Mouse (Mus musculus) liver, embryonic 13.5 days (tissue): ENCODE data around the gene Klf11. TPM values are rescaled to one million over a fixed set of nuclear protein-coding genes. Genes with fewer than 3 reads are reported as not detected.
"Not testable (repeated sequence)": the region's sequence is repeated elsewhere in the genome, so short reads cannot be mapped to it uniquely, and the experiment has no call there.

Source experiments
- ATAC-seq: fragments of 200-750 bp; cut with Nextera tagmentation; 2 replicates; pipeline ENCODE4 v1.8.0; 2017; ENCODE audit warnings: low read depth, mild to moderate bottlenecking, moderate number of reproducible peaks, moderate library complexity
- DNase-seq: peaks from one replicate; pipeline ENCODE4 v3.0.0; 2022
- H3K27ac ChIP-seq: fragments of 300-500 bp; sonication (generic); 2 replicates; pipeline ENCODE4 v1.5.1; 2015; ENCODE audit warnings: moderate library complexity, mild to moderate bottlenecking, inconsistent platforms
- H3K27me3 ChIP-seq: fragments of 300-500 bp; sonication (generic); 2 replicates; pipeline ENCODE4 v1.6.1; 2015; ENCODE audit warnings: mild to moderate bottlenecking, inconsistent platforms
- H3K36me3 ChIP-seq: fragments of 300-500 bp; sonication (generic); 2 replicates; pipeline ENCODE4 v1.6.1; 2015; ENCODE audit warnings: mild to moderate bottlenecking, inconsistent platforms
- H3K4me1 ChIP-seq: fragments of 300-500 bp; sonication (generic); replicated peaks from 2 replicates; pipeline ENCODE4 v1.6.1; 2015; ENCODE audit warnings: inconsistent platforms
- H3K4me2 ChIP-seq: fragments of 300-500 bp; sonication (generic); 2 replicates; pipeline ENCODE4 v1.6.1; 2015; ENCODE audit warnings: inconsistent platforms, mild to moderate bottlenecking, moderate library complexity
- H3K4me3 ChIP-seq: fragments of 300-500 bp; sonication (generic); replicated peaks from 2 replicates; pipeline ENCODE4 v1.5.1; 2015; ENCODE audit warnings: mild to moderate bottlenecking, inconsistent platforms
- H3K9ac ChIP-seq: fragments of 300-500 bp; sonication (generic); 2 replicates; pipeline ENCODE4 v1.6.1; 2015; ENCODE audit warnings: mild to moderate bottlenecking, inconsistent platforms
- H3K9me3 ChIP-seq: fragments of 300-500 bp; sonication (generic); replicated peaks from 2 replicates; pipeline ENCODE4 v1.6.1; 2016; ENCODE audit warnings: inconsistent platforms
- WGBS: fragments of 180-500 bp; shearing (Covaris S2); methylation state at CpG from one replicate; pipeline ENCODE4 v1.1.7; 2015; ENCODE audit not compliant: insufficient replicate concordance; 5-methylcytosine and 5-hydroxymethylcytosine counted together
- polyA plus RNA-seq: library from polyadenylated mRNA; unstranded; fragments of >200 nt; fragmentation: Nextera tagmentation; extraction: Ambion mirVana; gene quantifications from 2 replicates; pipeline ENCODE4 v1.2.1, GENCODE M21; 2015

Klf11 gene
- polyA plus RNA-seq, 1 experiment from 2014 or later = 7.0 TPM

DNA sequence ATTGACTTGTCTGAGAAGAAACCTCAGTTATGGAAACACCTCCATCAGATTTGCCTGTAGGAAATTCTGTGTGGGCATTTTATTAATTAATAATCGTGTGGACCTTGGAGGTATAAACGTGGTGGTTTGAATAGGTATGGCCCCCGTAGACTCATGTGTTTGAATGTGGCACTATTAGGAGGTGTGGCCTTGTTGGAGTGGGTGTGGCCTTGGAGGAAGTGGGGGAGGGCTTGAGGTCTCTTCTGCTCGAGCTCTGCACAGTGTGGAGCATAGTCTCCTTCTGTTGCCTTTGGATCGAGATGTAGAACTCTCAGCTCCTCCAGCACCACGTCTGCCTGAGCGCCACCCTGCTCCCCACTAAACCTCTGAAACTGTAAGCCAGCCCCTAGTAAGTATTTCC is 32.4 kb downstream of the Klf11 start:
- Histone ChIP-seq H3K36me3 (no peaks in the 10 kb centered on the region), H3K4me2 (no peak overlapping the region), H3K9me3 (no peaks in the 10 kb centered on the region), H3K9ac (no peak overlapping the region), H3K27me3 (peaks cover 80% of the 10 kb centered on the region), H3K4me1 (peaks cover 35% of the 10 kb centered on the region), H3K4me3 (no peak overlapping the region), H3K27ac (no peak overlapping the region)
- ATAC-seq (no peak), DNase-seq (no peak)
- WGBS = 53% methylated on average over 7 of the region's 7 CpGs

DNA sequence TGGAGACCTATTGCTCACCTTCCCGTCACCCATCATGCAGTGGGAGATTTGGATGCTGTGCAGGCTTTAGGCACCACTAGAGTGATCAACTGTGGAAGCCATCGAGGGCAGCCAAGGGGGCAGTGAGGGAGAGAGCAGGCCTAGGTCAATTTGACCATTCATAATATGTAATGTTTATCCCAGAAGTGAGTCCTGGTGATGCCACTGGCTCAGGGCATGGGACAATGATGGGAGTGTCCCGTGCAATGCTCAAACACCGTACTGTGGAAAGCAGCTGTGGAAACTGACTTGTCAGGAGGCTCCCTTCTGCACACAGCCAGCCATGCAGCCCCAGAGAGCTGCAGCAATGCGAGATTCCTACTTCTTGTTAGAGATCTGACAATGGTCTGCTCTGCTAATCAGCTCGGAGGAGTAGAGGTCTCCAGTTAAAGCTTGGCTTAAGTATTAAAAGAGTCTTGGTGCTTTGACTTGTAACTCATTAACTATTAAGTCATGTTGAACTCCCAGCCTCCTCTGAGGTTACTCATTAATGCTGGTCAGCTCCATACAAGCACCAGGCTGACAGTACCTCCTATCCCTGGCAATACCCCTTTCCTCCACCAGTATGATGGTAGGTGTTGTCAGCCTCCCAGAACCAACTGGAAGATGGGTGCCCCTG is 35.1 kb downstream of the Klf11 start:
- H3K27me3 ChIP-seq = peaks cover 53% of the 10 kb centered on the region
- WGBS = 49% methylated on average over 6 of the region's 6 CpGs
- no peaks in the 10 kb centered on the region for H3K9me3 ChIP-seq
- peak; percentile 76 for ATAC-seq
- no peak overlapping the region for H3K4me3 ChIP-seq
- H3K9ac ChIP-seq = no peak overlapping the region
- H3K4me2 ChIP-seq = 0 out of 2 replicates have a peak overlapping the region, but pooled peaks have one; percentile 24
- peaks cover 26% of the 10 kb centered on the region for H3K4me1 ChIP-seq
- DNase-seq = no peak
- no peaks in the 10 kb centered on the region for H3K36me3 ChIP-seq
- peak overlapping the region; percentile 79 for H3K27ac ChIP-seq

DNA sequence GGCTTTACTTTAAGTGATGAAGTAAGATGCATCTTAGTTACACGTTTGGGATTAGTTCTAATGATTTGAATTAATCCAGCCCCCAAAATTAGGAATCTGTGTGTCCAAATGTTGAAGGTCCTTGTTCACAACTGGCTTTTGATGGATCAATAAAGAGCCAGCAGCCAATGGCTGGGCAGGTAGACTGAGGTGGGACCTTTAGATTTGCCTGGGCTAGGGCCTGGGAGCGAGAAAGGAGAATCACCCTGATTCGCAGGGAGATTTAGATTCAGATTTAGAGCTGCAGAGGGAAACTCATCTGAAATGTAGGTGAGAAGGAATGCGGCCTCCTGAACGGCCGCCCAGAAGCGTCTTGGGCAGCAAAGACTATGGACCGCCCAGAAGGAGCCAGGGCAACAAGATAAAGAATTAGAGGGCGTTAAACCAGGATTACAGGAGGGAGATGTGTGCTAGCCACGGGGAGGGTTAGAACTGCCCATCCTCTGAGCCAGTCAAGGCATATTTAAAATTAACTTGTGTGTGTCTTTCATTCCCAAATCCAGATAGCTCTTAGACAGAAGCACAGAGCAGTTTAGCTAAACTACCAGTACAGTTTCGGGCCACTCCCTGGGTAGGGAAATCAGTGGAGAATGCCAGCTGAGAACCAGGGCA is 35.7 kb downstream of the Klf11 start:
- Histone ChIP-seq H3K9ac (no peak overlapping the region), H3K36me3 (no peaks in the 10 kb centered on the region), H3K9me3 (no peaks in the 10 kb centered on the region), H3K27me3 (peaks cover 47% of the 10 kb centered on the region), H3K4me3 (no peak overlapping the region), H3K4me1 (peaks cover 20% of the 10 kb centered on the region), H3K27ac (peak overlapping the region; percentile 79), H3K4me2 (peak overlapping the region; percentile 12; the same call in 1 of the 2 replicates)
- ATAC-seq = peak; percentile 60
- 57% methylated on average over 11 of the region's 11 CpGs for WGBS
- DNase-seq = no peak

DNA sequence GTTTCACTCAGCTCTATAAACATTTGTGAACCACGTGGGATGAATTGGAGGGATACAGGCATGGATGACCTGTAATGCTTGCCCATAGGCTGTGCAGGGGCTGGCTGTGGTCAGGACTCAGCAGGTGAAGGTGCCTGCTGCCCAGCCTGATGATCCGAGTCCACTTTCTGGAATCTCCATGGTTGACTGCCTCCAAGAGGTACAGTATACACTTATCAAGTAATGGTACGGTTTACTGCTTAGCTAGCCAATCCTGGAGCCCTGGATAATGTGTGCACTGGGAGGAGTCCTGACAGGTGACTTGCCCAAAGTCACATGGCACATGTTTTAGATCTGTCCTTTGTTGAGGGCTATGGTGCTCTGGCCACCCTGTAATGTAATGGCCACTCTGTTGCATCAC is 39.3 kb downstream of the Klf11 start:
- Histone ChIP-seq H3K27ac (no peak overlapping the region), H3K9ac (no peak overlapping the region), H3K9me3 (no peaks in the 10 kb centered on the region), H3K4me2 (no peak overlapping the region), H3K36me3 (no peaks in the 10 kb centered on the region), H3K4me1 (0 out of 2 replicates have a peak, but pooled peaks cover 6% of the 10 kb centered on the region), H3K4me3 (no peak overlapping the region), H3K27me3 (peaks cover 15% of the 10 kb centered on the region)
- 62% methylated on average over 3 of the region's 3 CpGs for WGBS
- DNase-seq (no peak), ATAC-seq (no peak)

DNA sequence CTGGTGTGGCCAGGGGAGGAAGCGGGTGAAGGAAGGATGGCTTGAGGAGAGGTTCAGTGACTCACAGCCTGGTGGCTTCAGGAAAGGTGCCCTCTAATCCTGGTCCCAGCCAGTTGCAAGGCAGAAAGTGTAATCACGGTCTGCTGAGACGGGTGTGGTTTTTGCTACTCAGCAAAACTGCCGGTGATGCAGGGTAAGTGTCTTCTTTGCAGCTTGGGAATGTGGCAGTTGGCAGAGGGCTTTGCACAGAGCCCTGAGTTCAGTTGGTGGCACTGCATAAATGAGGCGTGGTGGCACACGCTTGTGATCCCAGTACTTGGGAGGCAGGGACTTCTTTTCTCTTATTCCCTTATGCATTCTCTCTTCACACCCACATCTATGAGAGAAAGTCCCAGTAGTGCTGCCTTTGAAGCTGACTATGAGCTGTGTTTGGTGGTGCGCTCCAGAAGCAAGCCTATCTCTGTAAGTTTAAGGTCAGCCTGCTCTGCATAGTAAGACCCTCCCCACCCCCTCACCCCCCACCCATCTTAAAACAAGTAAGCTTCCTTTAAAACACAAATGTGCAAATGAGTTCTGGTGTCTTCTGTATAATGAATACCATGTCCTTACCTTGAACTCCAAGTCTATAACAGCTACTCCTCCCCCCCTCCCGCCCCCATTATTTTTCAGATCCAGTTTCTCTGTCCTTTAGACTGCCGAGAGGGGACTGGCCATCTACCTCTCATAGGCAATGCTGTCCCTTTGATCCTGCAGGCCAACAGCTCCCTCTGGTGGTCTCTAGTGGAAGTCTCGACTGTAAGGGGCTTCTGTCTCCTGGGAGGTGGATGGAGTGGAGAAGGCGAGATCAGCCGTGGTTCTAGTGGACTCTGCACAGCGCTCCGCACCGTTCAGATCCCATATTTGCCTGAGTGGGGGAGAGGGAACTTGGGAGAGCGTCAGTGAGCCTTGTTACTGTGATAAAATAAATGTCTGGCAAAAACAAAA is 45.7 kb downstream of the Klf11 start:
- Histone ChIP-seq H3K4me2 (no peak overlapping the region), H3K4me3 (no peak overlapping the region), H3K9ac (no peak overlapping the region), H3K36me3 (no peaks in the 10 kb centered on the region), H3K27ac (no peak overlapping the region), H3K9me3 (no peaks in the 10 kb centered on the region), H3K27me3 (peaks cover 12% of the 10 kb centered on the region; the same call in 1 of the 2 replicates), H3K4me1 (peaks cover 9% of the 10 kb centered on the region)
- ATAC-seq = peak; percentile 79
- DNase-seq = peak; percentile 65
- WGBS = 28% methylated on average over 16 of the region's 16 CpGs

DNA sequence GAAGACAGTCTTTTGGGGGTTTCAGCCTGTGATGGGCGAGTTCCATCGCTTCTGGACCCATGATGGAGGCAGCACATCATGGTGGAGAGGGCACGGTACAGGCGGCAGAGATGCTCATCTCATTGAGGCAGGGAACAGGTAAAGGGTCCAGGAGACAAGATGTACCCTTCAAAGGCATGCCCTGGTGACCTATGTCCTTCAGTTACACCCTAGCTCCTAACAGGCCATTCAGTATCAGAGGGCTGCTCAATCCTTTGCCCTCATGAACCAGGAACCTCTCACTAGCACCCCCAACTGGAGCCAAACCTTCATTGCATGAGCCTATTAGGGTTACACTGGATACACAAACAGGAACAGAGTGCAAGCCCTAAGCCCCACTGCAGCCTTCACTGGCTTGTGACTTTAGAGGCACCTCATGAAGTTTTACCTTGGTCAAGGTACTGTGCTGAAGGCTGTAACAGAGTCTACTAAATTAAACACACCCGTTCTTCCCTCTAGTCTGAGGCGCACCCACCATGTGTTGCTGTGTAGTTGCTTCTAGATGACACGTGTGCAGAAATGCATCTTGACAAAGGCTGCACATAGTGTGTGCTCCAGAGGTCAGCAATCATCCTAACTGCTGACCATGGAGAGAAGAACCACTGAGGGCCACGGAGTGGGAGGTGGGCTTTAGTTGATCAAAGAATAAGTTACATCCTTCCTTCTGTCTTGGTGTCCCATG is 46.6 kb downstream of the Klf11 start:
- peak; percentile 44 for ATAC-seq

DNA sequence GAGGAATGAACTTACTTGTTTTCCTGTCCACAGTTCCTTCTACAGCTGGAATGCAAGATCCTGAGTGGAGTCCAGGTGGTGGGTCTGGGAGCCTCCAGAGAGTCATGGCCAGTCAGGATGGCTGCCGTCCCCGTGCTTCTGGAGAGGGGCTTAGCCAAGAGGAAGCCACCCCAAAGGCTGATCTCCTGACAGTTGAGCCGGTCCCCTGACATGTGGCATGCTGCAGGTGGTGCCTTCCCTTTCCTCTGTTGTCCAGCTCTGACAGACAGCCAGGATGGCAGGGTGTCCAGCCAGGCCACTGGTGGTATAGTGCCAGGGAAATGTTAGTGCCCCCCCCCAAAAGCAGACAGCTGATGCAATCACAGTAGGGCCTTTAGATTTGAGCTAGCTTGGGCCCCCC is 47.4 kb downstream of the Klf11 start:
- no peak overlapping the region for H3K4me3 ChIP-seq
- 49% methylated on average over 3 of the region's 3 CpGs for WGBS
- DNase-seq = no peak
- H3K9ac ChIP-seq = no peak overlapping the region
- no peak overlapping the region for H3K4me2 ChIP-seq
- no peaks in the 10 kb centered on the region for H3K9me3 ChIP-seq
- ATAC-seq = no peak
- H3K36me3 ChIP-seq = no peaks in the 10 kb centered on the region
- H3K4me1 ChIP-seq = peaks cover 27% of the 10 kb centered on the region
- H3K27ac ChIP-seq = no peak overlapping the region
- H3K27me3 ChIP-seq = peaks cover 12% of the 10 kb centered on the region; the same call in 1 of the 2 replicates

More for the DNA sequence above, 46.6 kb downstream of the Klf11 start:
- 59% methylated on average over 8 of the region's 8 CpGs for WGBS
- no peaks in the 10 kb centered on the region for H3K36me3 ChIP-seq
- peaks cover 12% of the 10 kb centered on the region; the same call in 1 of the 2 replicates for H3K27me3 ChIP-seq
- no peak for DNase-seq
- H3K4me1 ChIP-seq = peaks cover 18% of the 10 kb centered on the region
- no peak overlapping the region for H3K9ac ChIP-seq
- H3K4me2 ChIP-seq = no peak overlapping the region
- no peak overlapping the region for H3K4me3 ChIP-seq
- H3K9me3 ChIP-seq = no peaks in the 10 kb centered on the region
- no peak overlapping the region for H3K27ac ChIP-seq

DNA sequence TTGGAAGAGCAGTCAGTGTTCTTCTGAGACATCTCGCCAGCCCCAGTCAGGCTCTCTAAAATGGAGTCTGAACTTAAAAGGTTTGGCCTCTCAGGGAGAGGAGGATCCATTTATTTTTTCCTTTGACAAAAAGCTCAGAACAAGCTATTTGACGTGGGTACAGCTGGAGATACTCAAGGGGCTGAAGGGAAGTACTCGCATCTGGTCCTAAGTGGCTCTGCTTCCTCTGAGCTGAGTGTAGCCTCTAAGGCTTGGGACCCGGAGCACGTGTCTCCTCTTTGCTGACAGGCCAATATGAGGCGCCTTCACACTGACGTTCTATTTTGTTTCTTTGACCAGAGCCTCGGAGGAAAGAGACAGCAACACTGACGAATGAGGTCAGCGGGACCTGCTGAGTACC is 48.5 kb downstream of the Klf11 start:
- 0 out of 2 replicates have a peak, but pooled peaks cover 3% of the 10 kb centered on the region for H3K36me3 ChIP-seq
- no peak overlapping the region for H3K9ac ChIP-seq
- 64% methylated on average over 10 of the region's 10 CpGs for WGBS
- H3K9me3 ChIP-seq = no peaks in the 10 kb centered on the region
- ATAC-seq = no peak
- H3K4me3 ChIP-seq = no peak overlapping the region
- no peak overlapping the region for H3K27ac ChIP-seq
- H3K27me3 ChIP-seq = peaks cover 12% of the 10 kb centered on the region; the same call in 1 of the 2 replicates
- no peak overlapping the region for H3K4me2 ChIP-seq
- peaks cover 37% of the 10 kb centered on the region for H3K4me1 ChIP-seq
- no peak for DNase-seq

DNA sequence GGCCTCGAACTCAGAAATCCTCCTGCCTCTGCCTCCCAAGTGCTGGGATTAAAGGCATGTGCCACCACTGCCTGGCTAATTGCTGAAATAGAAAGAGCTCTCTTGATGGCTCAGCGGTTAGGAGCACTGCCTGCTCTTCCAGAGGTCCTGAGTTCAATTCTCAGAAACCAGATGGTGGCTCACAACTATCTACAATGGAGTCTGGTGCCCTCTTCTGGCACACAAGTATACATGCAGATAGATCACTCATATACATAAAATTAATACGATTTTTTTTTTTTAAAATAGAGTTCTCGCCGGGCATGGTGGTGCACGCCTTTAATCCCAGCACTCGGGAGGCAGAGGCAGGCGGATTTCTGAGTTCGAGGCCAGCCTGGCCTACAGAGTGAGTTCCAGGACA is 50.5 kb downstream of the Klf11 start:
- 67% methylated on average over 9 of the region's 9 CpGs for WGBS
- not testable (repeated sequence) for H3K27ac ChIP-seq, H3K4me2 ChIP-seq, ATAC-seq, H3K27me3 ChIP-seq, H3K4me3 ChIP-seq, DNase-seq, H3K36me3 ChIP-seq, H3K9me3 ChIP-seq, H3K9ac ChIP-seq
- peaks cover 54% of the 10 kb centered on the region for H3K4me1 ChIP-seq

DNA sequence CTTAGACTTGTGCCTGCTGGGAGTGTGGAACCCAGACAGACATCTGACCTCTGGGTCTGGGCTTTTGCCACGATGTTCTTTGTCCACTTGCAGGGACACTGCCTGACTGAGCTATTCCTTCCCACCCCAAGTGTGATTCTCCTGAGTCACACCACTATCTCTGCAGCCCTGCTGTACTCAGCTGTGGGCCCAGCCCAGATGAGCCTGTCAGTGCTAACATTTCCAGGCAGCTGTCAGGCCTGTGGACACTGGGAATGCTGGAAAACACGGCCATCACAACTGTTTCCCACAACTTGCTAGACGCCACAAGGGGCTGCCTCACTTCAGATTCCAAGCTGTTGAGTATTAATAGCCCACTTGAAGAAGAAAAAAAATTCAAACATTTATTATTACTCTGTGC is 51.9 kb downstream of the Klf11 start:
- H3K27ac ChIP-seq = peak overlapping the region; percentile 92
- H3K27me3 ChIP-seq = 0 out of 2 replicates have a peak, but pooled peaks cover 6% of the 10 kb centered on the region
- H3K4me1 ChIP-seq = peaks cover 54% of the 10 kb centered on the region
- peak; percentile 77 for ATAC-seq
- H3K36me3 ChIP-seq = 0 out of 2 replicates have a peak, but pooled peaks cover 3% of the 10 kb centered on the region
- DNase-seq = peak; percentile 60
- H3K9me3 ChIP-seq = no peaks in the 10 kb centered on the region
- peak overlapping the region; percentile 66 for H3K9ac ChIP-seq
- WGBS = 61% methylated on average over 3 of the region's 3 CpGs
- no peak overlapping the region for H3K4me3 ChIP-seq
- H3K4me2 ChIP-seq = peak overlapping the region; percentile 52
